Mouse (Mus musculus) midbrain, embryonic 15.5 days (tissue): ENCODE results near the gene Ss18l1. TPM values are rescaled to one million over a fixed set of nuclear protein-coding genes. Genes with fewer than 3 reads are reported as not detected.

ENCODE experiments used
- ATAC-seq: fragments of 200-750 bp; cut with Nextera tagmentation; replicated peaks from 2 replicates; pipeline ENCODE4 v1.8.0; 2017; ENCODE audit warnings: moderate TSS enrichment
- H3K27ac ChIP-seq: fragments of 300-500 bp; sonication (generic); 2 replicates; pipeline ENCODE4 v1.5.1; 2015; ENCODE audit warnings: mild to moderate bottlenecking, inconsistent platforms
- H3K27me3 ChIP-seq: fragments of 300-500 bp; sonication (generic); replicated peaks from 2 replicates; pipeline ENCODE4 v1.6.1; 2015; ENCODE audit warnings: inconsistent platforms
- H3K36me3 ChIP-seq: fragments of 300-500 bp; sonication (generic); replicated peaks from 2 replicates; pipeline ENCODE4 v1.6.1; 2015; ENCODE audit warnings: inconsistent platforms
- H3K4me1 ChIP-seq: fragments of 300-500 bp; sonication (generic); 2 replicates; pipeline ENCODE4 v1.6.1; 2015; ENCODE audit warnings: inconsistent platforms
- H3K4me2 ChIP-seq: fragments of 300-500 bp; sonication (generic); 2 replicates; pipeline ENCODE4 v1.6.1; 2015; ENCODE audit warnings: inconsistent platforms, mild to moderate bottlenecking, moderate library complexity
- H3K4me3 ChIP-seq: fragments of 300-500 bp; sonication (generic); 2 replicates; pipeline ENCODE4 v1.5.1; 2015; ENCODE audit warnings: mild to moderate bottlenecking, inconsistent platforms
- H3K9ac ChIP-seq: fragments of 300-500 bp; sonication (generic); 2 replicates; pipeline ENCODE4 v1.6.1; 2015; ENCODE audit warnings: mild to moderate bottlenecking, inconsistent platforms
- H3K9me3 ChIP-seq: fragments of 300-500 bp; sonication (generic); 2 replicates; pipeline ENCODE4 v1.6.1; 2016; ENCODE audit warnings: inconsistent platforms
- WGBS: fragments of 180-500 bp; shearing (Covaris S2); methylation state at CpG from one replicate; pipeline ENCODE4 v1.1.7; 2015; ENCODE audit warnings: mixed read lengths; 5-methylcytosine and 5-hydroxymethylcytosine counted together
- polyA plus RNA-seq: library from polyadenylated mRNA; unstranded; fragments of >200 nt; fragmentation: Nextera tagmentation; extraction: Ambion mirVana; gene quantifications from 2 replicates; pipeline ENCODE4 v1.2.1, GENCODE M21; 2015

Ss18l1 gene
- polyA plus RNA-seq: 70.1 and 73.0 TPM in 2 replicates

DNA sequence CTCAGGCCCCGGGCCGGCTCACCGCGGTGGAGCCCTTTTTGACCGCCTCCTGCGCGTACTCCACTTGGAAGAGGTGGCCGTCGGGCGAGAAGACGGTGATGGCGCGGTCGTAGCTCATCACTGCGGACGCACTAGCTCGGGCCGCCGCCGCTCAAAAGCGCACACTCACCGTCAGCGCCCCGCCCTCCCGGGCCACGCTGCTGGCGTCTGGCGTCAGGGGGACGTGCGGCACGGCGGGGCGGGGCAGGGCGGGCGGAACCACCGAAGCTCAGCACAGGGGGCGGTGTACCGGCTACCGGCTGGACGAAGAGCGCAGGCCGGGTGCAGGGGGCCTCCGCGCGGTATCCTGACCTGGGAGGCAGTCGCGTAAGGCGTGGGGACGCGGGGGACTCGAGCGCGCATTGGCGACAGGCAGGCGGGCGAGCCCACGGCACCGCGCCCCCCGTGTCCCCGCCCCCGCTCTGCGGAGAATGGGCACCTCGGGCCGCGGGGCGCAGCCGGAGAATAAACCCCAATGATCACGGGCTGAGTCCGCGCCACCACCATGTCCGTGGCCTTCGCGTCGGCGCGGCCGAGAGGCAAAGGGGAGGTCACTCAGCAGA lies at the start of gene Ss18l1, which contains the start of gene Psma7:
Ss18l1 (plus strand) TSS at position 254 of the 602 bp plus-strand sequence.
Psma7 (minus strand) TSS at position 178 of the 602 bp plus-strand sequence.
- Histone ChIP-seq H3K9me3 (no peaks in the 10 kb centered on the region), H3K9ac (peak within 1 kb of the TSS; percentile 98), H3K27ac (peak within 1 kb of the TSS; percentile 99), H3K4me1 (peaks cover 50% of the 10 kb centered on the region), H3K27me3 (no peaks in the 10 kb centered on the region), H3K4me2 (peak within 1 kb of the TSS; percentile 74), H3K36me3 (peaks cover 16% of the 10 kb centered on the region), H3K4me3 (peak within 1 kb of the TSS; percentile 95)
- peak; percentile 95 for ATAC-seq
- under 1% methylated on average over 78 of the region's 78 CpGs for WGBS

DNA sequence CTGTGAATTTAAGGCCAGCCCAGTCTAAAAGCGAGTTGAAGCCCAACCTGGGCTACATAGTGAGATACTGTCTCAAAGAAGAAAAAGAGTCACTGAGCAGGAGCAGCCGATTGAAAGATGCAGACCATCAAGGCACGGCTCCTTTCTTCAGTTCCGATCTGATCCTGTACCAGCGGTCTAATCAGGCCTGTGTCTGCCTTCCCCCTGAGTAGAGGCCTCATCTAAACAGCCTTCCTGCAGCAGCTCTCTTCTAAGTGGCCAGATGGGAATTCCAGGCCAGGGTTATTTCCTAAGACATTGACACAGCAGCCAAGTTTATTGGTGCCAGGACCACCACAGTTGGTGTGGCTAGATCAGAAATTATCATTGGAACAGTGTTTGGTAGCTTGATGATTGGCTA lies 49.2 kb upstream of the Ss18l1 start:
- Histone ChIP-seq H3K4me2 (no peak overlapping the region), H3K27me3 (no peaks in the 10 kb centered on the region), H3K9me3 (no peaks in the 10 kb centered on the region), H3K4me1 (no peaks in the 10 kb centered on the region), H3K4me3 (no peak overlapping the region), H3K36me3 (no peaks in the 10 kb centered on the region), H3K27ac (no peak overlapping the region), H3K9ac (no peak overlapping the region)
- 91% methylated on average over 5 of the region's 5 CpGs for WGBS
- ATAC-seq: no peak

DNA sequence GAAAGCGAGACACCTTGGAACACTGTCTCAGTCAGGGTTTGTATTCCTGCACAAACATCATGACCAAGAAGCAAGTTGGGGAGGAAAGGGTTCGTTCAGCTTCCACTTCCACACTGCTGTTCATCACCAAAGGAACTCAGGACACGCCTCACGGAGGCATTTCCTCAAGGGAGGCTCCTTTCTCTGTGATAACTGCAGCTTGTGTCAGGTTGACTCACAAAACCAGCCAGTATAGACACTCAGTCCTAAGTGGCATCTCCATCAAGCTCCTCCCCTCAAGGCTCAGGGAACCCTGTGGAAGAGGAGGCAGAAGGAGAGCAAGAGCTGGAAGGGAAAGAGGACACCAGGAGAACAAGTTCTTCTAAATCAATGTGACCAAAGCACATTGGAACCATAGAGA lies 43.9 kb upstream of the Ss18l1 start:
- Histone ChIP-seq H3K9ac (no peak overlapping the region), H3K36me3 (no peaks in the 10 kb centered on the region), H3K27me3 (no peaks in the 10 kb centered on the region), H3K27ac (no peak overlapping the region), H3K4me1 (no peaks in the 10 kb centered on the region), H3K9me3 (no peaks in the 10 kb centered on the region), H3K4me2 (no peak overlapping the region), H3K4me3 (no peak overlapping the region)
- 84% methylated on average over 4 of the region's 4 CpGs for WGBS
- ATAC-seq: no peak

DNA sequence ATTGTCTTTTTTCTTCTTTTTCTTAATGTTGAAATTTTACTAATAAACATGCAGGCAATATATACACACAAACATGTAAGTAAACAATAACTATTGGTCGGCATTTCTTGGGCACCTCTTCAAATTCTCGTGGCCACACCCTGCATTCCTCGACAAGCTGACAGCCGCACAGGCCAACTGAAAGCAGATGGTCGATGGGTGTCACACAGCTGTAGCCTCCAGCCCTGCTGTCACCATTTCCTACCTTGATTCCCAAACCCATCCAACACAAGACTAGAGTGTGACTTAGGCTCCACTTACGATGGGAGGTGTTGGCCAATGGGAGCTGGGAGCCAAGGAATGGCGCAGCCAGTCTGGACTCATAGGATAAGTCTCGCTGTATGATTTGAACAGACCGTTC lies 40.7 kb upstream of the Ss18l1 start:
- H3K9me3 ChIP-seq: no peaks in the 10 kb centered on the region
- no peak overlapping the region for H3K4me2 ChIP-seq
- H3K27me3 ChIP-seq: no peaks in the 10 kb centered on the region
- no peak for ATAC-seq
- no peak overlapping the region for H3K27ac ChIP-seq
- H3K36me3 ChIP-seq: no peaks in the 10 kb centered on the region
- H3K4me3 ChIP-seq: no peak overlapping the region
- no peaks in the 10 kb centered on the region for H3K4me1 ChIP-seq
- WGBS: 96% methylated on average over 9 of the region's 9 CpGs
- no peak overlapping the region for H3K9ac ChIP-seq

DNA sequence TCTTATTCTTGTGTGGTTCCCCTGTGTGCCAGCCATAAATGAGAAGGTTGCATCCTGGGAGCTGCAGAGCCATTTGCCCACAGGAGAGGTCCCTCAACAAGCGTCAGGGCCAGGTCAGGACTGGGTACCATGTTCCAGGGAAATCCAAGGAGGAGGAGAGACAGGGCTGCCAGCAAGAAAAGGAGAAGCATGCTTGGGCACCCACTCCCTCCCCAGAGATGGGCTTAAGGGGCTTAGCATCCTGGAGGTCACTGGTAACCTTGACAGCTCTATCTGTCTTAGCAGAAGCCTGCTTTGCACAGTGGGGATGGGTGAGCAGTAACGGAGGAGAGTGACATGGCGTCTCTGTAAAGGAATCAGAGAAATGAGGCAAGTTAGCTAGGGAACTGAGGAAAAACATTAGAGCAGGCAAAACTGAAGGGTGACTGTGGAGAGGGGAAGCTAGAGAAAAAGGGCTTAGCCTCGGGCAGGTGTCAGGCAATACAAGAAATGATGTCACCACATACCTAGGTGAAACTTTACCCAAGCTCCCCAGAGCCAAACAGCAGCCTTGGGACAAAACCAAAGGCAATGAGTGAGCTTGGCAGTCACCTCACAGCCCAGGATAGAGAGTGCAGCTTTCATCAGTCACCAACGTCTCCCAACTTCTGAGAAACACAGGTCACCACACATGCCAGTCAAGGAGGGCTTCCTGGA lies 36.5 kb upstream of the Ss18l1 start:
- H3K9ac ChIP-seq: no peak overlapping the region
- H3K27me3 ChIP-seq: no peaks in the 10 kb centered on the region
- no peaks in the 10 kb centered on the region for H3K9me3 ChIP-seq
- no peak for ATAC-seq
- 57% methylated on average over 5 of the region's 5 CpGs for WGBS
- no peak overlapping the region for H3K4me3 ChIP-seq
- no peak overlapping the region for H3K4me2 ChIP-seq
- H3K27ac ChIP-seq: no peak overlapping the region
- no peaks in the 10 kb centered on the region for H3K36me3 ChIP-seq
- H3K4me1 ChIP-seq: no peaks in the 10 kb centered on the region

DNA sequence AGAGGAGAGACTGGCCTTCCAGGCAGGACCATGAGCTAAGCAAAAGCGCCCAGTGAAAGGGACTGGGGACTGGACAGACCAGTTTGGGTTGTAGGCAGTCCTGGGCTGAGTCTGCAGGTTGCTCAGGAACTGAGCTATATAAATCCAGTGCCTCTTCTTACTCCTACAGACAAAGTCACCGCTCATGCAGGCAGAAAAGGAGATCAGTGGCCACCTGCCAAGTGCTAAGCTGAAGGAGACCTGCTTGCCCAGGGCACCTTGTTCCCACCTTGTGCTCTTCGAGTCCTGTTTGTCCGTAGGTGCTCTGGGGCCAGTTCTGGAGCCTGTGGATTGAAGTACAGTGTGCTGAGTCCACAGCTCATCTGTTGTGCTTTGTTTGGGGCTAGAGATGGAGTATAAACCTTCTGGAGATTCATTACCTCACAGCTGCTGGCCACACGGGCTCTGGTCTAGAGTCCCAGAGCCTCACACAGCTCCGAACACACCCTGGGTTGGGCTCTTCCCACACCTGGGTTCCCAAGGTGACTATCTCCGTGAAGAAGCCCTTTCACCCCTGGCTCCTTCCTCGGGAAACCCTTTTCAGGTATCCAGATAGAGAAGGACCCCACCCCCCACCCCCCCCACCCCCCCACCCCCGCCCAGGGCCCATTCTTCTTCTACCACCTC lies 35.8 kb upstream of the Ss18l1 start:
- Histone ChIP-seq H3K4me3 (no peak overlapping the region), H3K27ac (no peak overlapping the region), H3K9ac (no peak overlapping the region), H3K4me1 (no peaks in the 10 kb centered on the region), H3K36me3 (no peaks in the 10 kb centered on the region), H3K9me3 (no peaks in the 10 kb centered on the region), H3K4me2 (no peak overlapping the region), H3K27me3 (no peaks in the 10 kb centered on the region)
- WGBS: 49% methylated on average over 9 of the region's 9 CpGs
- no peak for ATAC-seq

DNA sequence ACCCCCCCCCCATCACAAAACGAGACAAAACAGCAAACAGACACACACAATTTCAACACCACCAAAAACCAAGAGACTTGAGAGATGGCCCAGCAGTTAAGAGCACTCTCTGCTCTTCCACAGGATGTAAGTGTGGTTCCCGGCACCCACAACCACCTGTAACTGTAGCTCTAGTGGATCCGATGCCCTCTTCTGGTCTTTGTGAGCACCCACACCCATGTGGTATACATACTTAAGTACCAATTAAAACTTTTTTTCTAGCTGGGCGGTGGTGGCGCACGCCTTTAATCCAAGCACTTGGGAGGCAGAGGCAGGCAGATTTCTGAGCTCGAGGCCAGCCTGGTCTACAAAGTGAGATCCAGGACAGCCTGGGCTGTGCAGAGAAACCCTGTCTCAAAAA lies 31.6 kb upstream of the Ss18l1 start:
- no peaks in the 10 kb centered on the region for H3K36me3 ChIP-seq
- H3K4me3 ChIP-seq: no peak overlapping the region
- H3K4me2 ChIP-seq: no peak overlapping the region
- no peak overlapping the region for H3K27ac ChIP-seq
- H3K27me3 ChIP-seq: no peaks in the 10 kb centered on the region
- WGBS: 95% methylated on average over 7 of the region's 7 CpGs
- no peak overlapping the region for H3K9ac ChIP-seq
- H3K4me1 ChIP-seq: no peaks in the 10 kb centered on the region
- no peak for ATAC-seq
- no peaks in the 10 kb centered on the region for H3K9me3 ChIP-seq

DNA sequence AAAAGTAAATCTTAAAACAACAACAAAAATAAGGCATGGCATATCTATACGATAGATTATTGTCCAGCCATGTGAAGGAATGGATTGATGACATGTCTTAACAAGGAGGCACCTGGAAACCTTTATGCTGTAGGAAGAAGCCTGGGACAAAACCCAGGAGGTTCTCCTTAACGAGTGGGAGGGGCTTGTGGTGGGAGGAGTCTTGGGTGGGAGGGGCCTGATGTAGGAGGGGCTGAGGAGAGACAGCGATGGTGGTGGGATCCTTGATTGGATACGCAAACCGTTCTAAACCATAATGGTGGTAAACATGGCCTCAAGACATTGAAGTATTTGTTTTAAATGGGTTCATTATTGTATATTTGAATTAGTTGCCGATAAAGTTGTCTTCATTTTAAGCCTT lies 30.9 kb upstream of the Ss18l1 start:
- Histone ChIP-seq H3K9ac (no peak overlapping the region), H3K4me2 (no peak overlapping the region), H3K36me3 (no peaks in the 10 kb centered on the region), H3K4me1 (no peaks in the 10 kb centered on the region), H3K27ac (no peak overlapping the region), H3K4me3 (no peak overlapping the region), H3K27me3 (no peaks in the 10 kb centered on the region), H3K9me3 (no peaks in the 10 kb centered on the region)
- ATAC-seq: no peak
- 86% methylated on average over 6 of the region's 6 CpGs for WGBS

DNA sequence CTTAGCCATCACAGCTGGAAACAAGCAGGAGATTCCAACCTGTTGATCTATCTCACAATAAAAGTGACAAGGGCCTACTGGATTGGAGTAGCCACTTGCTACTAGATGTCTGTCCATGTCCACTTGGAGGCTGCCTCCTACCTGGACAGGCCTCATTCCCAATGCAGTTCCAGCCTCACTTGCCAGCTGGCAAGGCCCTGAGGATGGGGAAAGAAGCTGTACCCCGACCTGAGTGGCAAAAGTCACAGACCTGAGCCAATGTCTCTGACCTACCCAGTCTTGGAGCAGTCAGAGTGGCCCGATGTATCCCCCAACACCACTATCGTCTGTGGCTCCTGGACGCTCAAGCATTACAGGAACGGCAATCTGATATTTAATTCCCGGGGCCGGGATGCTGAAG lies 28.6 kb upstream of the Ss18l1 start:
- ATAC-seq: no peak
- no peak overlapping the region for H3K4me3 ChIP-seq
- no peaks in the 10 kb centered on the region for H3K9me3 ChIP-seq
- H3K27me3 ChIP-seq: no peaks in the 10 kb centered on the region
- WGBS: 93% methylated on average over 7 of the region's 7 CpGs
- H3K4me1 ChIP-seq: no peaks in the 10 kb centered on the region
- no peak overlapping the region for H3K27ac ChIP-seq
- H3K4me2 ChIP-seq: no peak overlapping the region
- no peak overlapping the region for H3K9ac ChIP-seq
- H3K36me3 ChIP-seq: no peaks in the 10 kb centered on the region

DNA sequence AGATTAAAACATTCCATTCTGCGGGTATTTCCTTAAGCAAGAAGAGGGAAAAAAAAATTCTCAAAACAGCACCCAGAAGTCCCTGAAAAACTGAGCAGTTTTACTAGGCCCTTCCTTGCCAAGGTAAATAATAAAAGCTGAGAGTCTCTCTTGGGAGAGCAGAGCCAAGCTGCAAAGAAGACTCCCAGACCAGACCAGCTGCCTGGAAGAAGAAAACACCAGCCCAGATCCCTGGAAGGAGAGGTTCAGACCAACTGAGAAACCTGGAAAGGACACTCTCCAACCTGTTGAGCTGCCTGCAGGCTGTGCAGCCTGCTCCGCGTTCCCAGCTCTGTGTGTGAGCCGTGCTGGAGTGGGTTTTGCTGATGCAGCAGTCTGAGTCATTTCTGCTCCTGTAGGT lies 24.7 kb upstream of the Ss18l1 start:
- no peaks in the 10 kb centered on the region for H3K36me3 ChIP-seq
- no peak overlapping the region for H3K4me3 ChIP-seq
- no peaks in the 10 kb centered on the region for H3K9me3 ChIP-seq
- H3K27me3 ChIP-seq: peaks cover 9% of the 10 kb centered on the region; the same call in 1 of the 2 replicates
- H3K27ac ChIP-seq: no peak overlapping the region
- WGBS: 56% methylated on average over 4 of the region's 4 CpGs
- no peaks in the 10 kb centered on the region for H3K4me1 ChIP-seq
- H3K9ac ChIP-seq: no peak overlapping the region
- no peak for ATAC-seq
- no peak overlapping the region for H3K4me2 ChIP-seq

DNA sequence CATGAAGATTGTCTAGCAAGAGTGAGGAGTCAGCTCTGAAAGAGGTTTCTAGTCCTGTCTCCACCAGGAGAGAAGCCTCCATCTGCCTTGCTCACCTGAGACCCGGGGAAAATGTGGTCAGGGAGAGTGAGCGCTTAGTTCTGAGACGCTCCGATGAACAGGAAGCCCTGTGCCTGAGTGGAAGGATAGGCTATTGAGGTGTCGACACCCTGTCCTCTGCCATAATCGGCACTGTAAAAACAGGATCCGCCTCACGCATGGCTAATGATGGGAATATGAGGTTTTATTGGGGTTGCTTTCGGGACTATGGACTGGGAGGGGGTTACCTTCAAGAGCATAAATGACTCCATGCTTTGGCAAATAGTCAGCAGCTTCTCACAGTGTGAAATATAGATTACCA lies 23.7 kb upstream of the Ss18l1 start:
- H3K4me3 ChIP-seq: no peak overlapping the region
- H3K27me3 ChIP-seq: peaks cover 18% of the 10 kb centered on the region; the same call in 1 of the 2 replicates
- H3K27ac ChIP-seq: no peak overlapping the region
- no peak overlapping the region for H3K9ac ChIP-seq
- 0 out of 2 replicates have a peak, but pooled peaks cover under 1% of the 10 kb centered on the region for H3K4me1 ChIP-seq
- ATAC-seq: no peak
- no peak overlapping the region for H3K4me2 ChIP-seq
- no peaks in the 10 kb centered on the region for H3K9me3 ChIP-seq
- H3K36me3 ChIP-seq: no peaks in the 10 kb centered on the region
- 85% methylated on average over 9 of the region's 9 CpGs for WGBS

DNA sequence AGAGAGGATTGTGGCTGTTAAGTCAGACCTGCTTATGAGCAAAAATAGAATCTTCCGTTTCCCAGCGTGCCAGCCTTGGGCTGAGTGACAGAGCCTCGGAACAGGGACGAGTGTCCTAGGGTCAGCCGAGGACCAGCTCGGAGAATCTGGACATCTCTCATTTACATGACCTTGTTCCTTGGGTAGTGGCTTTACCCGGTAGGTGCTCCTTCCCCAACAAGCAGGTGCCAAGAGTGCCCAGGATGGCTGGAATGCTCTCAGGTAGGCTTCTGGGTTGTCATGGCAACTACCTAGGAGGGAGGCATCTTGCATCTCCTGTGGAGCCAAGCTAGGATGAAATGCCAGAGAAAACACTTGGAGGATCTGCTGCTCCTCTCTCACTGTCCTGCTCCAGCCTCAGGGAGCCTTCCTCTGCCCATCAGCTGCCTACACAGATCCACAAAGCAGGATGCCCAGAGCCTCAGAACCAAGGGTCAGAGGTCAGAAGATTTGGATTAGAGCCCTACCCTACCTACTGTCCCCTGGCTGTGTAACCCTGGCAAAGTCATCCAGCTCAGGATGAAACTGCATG lies 22.1 kb upstream of the Ss18l1 start:
- no peaks in the 10 kb centered on the region for H3K36me3 ChIP-seq
- H3K4me1 ChIP-seq: peaks cover 7% of the 10 kb centered on the region
- 78% methylated on average over 7 of the region's 7 CpGs for WGBS
- ATAC-seq: no peak
- no peak overlapping the region for H3K27ac ChIP-seq
- H3K4me2 ChIP-seq: no peak overlapping the region
- H3K9ac ChIP-seq: no peak overlapping the region
- no peaks in the 10 kb centered on the region for H3K9me3 ChIP-seq
- peaks cover 18% of the 10 kb centered on the region; the same call in 1 of the 2 replicates for H3K27me3 ChIP-seq
- no peak overlapping the region for H3K4me3 ChIP-seq
